26 mouse cellular contexts compared by ENCODE assay signal in genomic region chr6:7564537-7564936, GRCm38 (mm10). TPM values are rescaled to one million over a fixed set of nuclear protein-coding genes. Genes with fewer than 3 reads are reported as not detected.
A peak's percentile ranks its signal among the peaks of the same experiment; 100 is the strongest.
DNase-seq lines count a peak whose midpoint lies in the region; ATAC-seq lines count a peak whose summit lies in the region.
"Had no signal": no experiment of that assay in that cellular context is flagged by ENCODE, and none has a peak within 500 bp of the region (broad histone marks: within the 10 kb centered on the region; RNA-seq: fewer than 3 reads in every experiment).

No protein-coding gene starts in this region.

- no peaks in the 10 kb centered on the region for H3K27me3 ChIP-seq in hindbrain, embryonic 13.5 days
- H3K27me3 ChIP-seq in hindbrain, embryonic 12.5 days, result no peaks in the 10 kb centered on the region
- H3K27me3 ChIP-seq in neural tube, embryonic 12.5 days (replicated peaks), result no peaks in the 10 kb centered on the region
- no peaks in the 10 kb centered on the region for H3K27me3 ChIP-seq in neural tube, embryonic 13.5 days
- H3K27me3 ChIP-seq in neural tube, embryonic 15.5 days (replicated peaks), result no peaks in the 10 kb centered on the region
- H3K27me3 ChIP-seq: embryonic facial prominence, embryonic 13.5 days; embryonic facial prominence, embryonic 15.5 days; forebrain, embryonic 13.5 days; forebrain, embryonic 15.5 days had no signal

- no peak for DNase-seq in neural tube, embryonic 10.5 days (ENCODE audit: extremely low spot score, low spot score)
- DNase-seq in left cerebral cortex, adult 8-10 months (ENCODE audit: low spot score in 2 of 2), result no peak
- DNase-seq: adrenal gland, adult 2 months; adrenal gland, postnatal 14 days; adrenal gland, postnatal 36 days; B cell, adult 2 months; cerebellum, adult 11-12 months; cerebellum, adult 2 months; cerebellum, adult 9-10 months; cerebellum, postnatal 10 days; cerebellum, postnatal 25 days; forebrain, postnatal 0 days had no signal

- no peak overlapping the region for H3K9ac ChIP-seq in hindbrain, embryonic 13.5 days
- no peak overlapping the region for H3K9ac ChIP-seq in hindbrain, embryonic 12.5 days
- H3K9ac ChIP-seq in neural tube, embryonic 12.5 days, result no peak overlapping the region
- no peak overlapping the region for H3K9ac ChIP-seq in neural tube, embryonic 13.5 days
- H3K9ac ChIP-seq in neural tube, embryonic 15.5 days (replicated peaks), result no peak overlapping the region
- H3K9ac ChIP-seq: embryonic facial prominence, embryonic 13.5 days; embryonic facial prominence, embryonic 15.5 days; forebrain, embryonic 13.5 days; forebrain, embryonic 15.5 days; forebrain, postnatal 0 days had no signal

- no peak overlapping the region for H3K4me3 ChIP-seq in hindbrain, embryonic 13.5 days
- no peak overlapping the region for H3K4me3 ChIP-seq in hindbrain, embryonic 12.5 days
- no peak overlapping the region for H3K4me3 ChIP-seq in neural tube, embryonic 12.5 days
- H3K4me3 ChIP-seq in neural tube, embryonic 13.5 days, result no peak overlapping the region
- no peak overlapping the region for H3K4me3 ChIP-seq in neural tube, embryonic 15.5 days (replicated peaks)
- H3K4me3 ChIP-seq: embryonic facial prominence, embryonic 13.5 days; embryonic facial prominence, embryonic 15.5 days; erythroblast, embryonic 14.5 days; forebrain, embryonic 13.5 days; forebrain, embryonic 15.5 days had no signal

- no peak overlapping the region for H3K27ac ChIP-seq in hindbrain, embryonic 13.5 days
- H3K27ac ChIP-seq in hindbrain, embryonic 12.5 days, result no peak overlapping the region
- no peak overlapping the region for H3K27ac ChIP-seq in neural tube, embryonic 12.5 days
- H3K27ac ChIP-seq in neural tube, embryonic 13.5 days (replicated peaks), result no peak overlapping the region
- no peak overlapping the region for H3K27ac ChIP-seq in neural tube, embryonic 15.5 days (replicated peaks)
- H3K27ac ChIP-seq: embryonic facial prominence, embryonic 13.5 days; embryonic facial prominence, embryonic 15.5 days; forebrain, embryonic 13.5 days; forebrain, embryonic 15.5 days had no signal

- 0 out of 2 replicates have a peak, but pooled peaks have one; percentile 49 for ATAC-seq in hindbrain, embryonic 13.5 days (ENCODE audit: low FRiP score)
- ATAC-seq in hindbrain, embryonic 12.5 days (ENCODE audit: low FRiP score), result no peak
- 0 out of 2 replicates have a peak, but pooled peaks have one; percentile 17 for ATAC-seq in neural tube, embryonic 12.5 days (ENCODE audit: low FRiP score, low read depth)
- peak; percentile 76; the same call in 1 of the 2 replicates for ATAC-seq in neural tube, embryonic 13.5 days (ENCODE audit: low read depth)
- ATAC-seq in neural tube, embryonic 15.5 days (ENCODE audit: low FRiP score), result peak; percentile 84
- ATAC-seq in erythroid progenitor cell, adult 5-6 weeks (replicated peaks; ENCODE audit: low FRiP score, poor library complexity, severe bottlenecking), result no peak
- ATAC-seq: CD4-positive, CD25-positive, alpha-beta regulatory T cell, adult 4 months; forebrain, embryonic 13.5 days; forebrain, embryonic 15.5 days; forebrain, postnatal 0 days had no signal

- no peaks in the 10 kb centered on the region for H3K36me3 ChIP-seq in hindbrain, embryonic 13.5 days
- H3K36me3 ChIP-seq in hindbrain, embryonic 12.5 days, result no peaks in the 10 kb centered on the region
- H3K36me3 ChIP-seq in neural tube, embryonic 12.5 days, result no peaks in the 10 kb centered on the region
- H3K36me3 ChIP-seq in neural tube, embryonic 13.5 days, result no peaks in the 10 kb centered on the region
- H3K36me3 ChIP-seq in neural tube, embryonic 15.5 days, result no peaks in the 10 kb centered on the region
- H3K36me3 ChIP-seq: embryonic facial prominence, embryonic 13.5 days; embryonic facial prominence, embryonic 15.5 days; forebrain, embryonic 15.5 days had no signal

- 83% methylated on average over 3 of the region's 3 CpGs for WGBS in hindbrain, embryonic 13.5 days
- 88% methylated on average over 3 of the region's 3 CpGs for WGBS in hindbrain, embryonic 12.5 days
- 69% methylated on average over 3 of the region's 3 CpGs for WGBS in neural tube, embryonic 12.5 days
- WGBS in neural tube, embryonic 13.5 days, result 60% methylated on average over 3 of the region's 3 CpGs
- 58% methylated on average over 3 of the region's 3 CpGs for WGBS in neural tube, embryonic 15.5 days

- no peaks in the 10 kb centered on the region for H3K9me3 ChIP-seq in hindbrain, embryonic 13.5 days
- H3K9me3 ChIP-seq in hindbrain, embryonic 12.5 days (replicated peaks), result no peaks in the 10 kb centered on the region
- H3K9me3 ChIP-seq in neural tube, embryonic 12.5 days, result no peaks in the 10 kb centered on the region
- no peaks in the 10 kb centered on the region for H3K9me3 ChIP-seq in neural tube, embryonic 13.5 days
- H3K9me3 ChIP-seq in neural tube, embryonic 15.5 days (replicated peaks), result no peaks in the 10 kb centered on the region
- H3K9me3 ChIP-seq: embryonic facial prominence, embryonic 13.5 days; embryonic facial prominence, embryonic 15.5 days; forebrain, embryonic 13.5 days; forebrain, embryonic 15.5 days had no signal

- peaks cover 3% of the 10 kb centered on the region; the same call in 1 of the 2 replicates for H3K4me1 ChIP-seq in hindbrain, embryonic 13.5 days (replicated peaks)
- H3K4me1 ChIP-seq in hindbrain, embryonic 12.5 days, result no peaks in the 10 kb centered on the region
- no peaks in the 10 kb centered on the region for H3K4me1 ChIP-seq in neural tube, embryonic 12.5 days
- no peaks in the 10 kb centered on the region for H3K4me1 ChIP-seq in neural tube, embryonic 13.5 days (replicated peaks)
- H3K4me1 ChIP-seq in neural tube, embryonic 15.5 days, result no peaks in the 10 kb centered on the region
- H3K4me1 ChIP-seq: embryonic facial prominence, embryonic 13.5 days; embryonic facial prominence, embryonic 15.5 days; forebrain, embryonic 13.5 days; forebrain, embryonic 15.5 days had no signal

- H3K4me2 ChIP-seq in hindbrain, embryonic 13.5 days, result no peak overlapping the region
- H3K4me2 ChIP-seq in hindbrain, embryonic 12.5 days (replicated peaks), result no peak overlapping the region
- H3K4me2 ChIP-seq in neural tube, embryonic 12.5 days (replicated peaks), result no peak overlapping the region
- H3K4me2 ChIP-seq in neural tube, embryonic 13.5 days, result no peak overlapping the region
- H3K4me2 ChIP-seq in neural tube, embryonic 15.5 days, result no peak overlapping the region
- H3K4me2 ChIP-seq: embryonic facial prominence, embryonic 13.5 days; embryonic facial prominence, embryonic 15.5 days; forebrain, embryonic 13.5 days; forebrain, embryonic 15.5 days had no signal

RNA-seq across cellular contexts. Expression of gene Tac1, which starts 9.9 kb away (rescaled TPM):
- 65.7 and 74.2 TPM in 2 replicates for polyA plus RNA-seq in hindbrain, embryonic 13.5 days (2015; fragmentation: Nextera tagmentation; extraction: Ambion mirVana)
- 15.0 and 21.6 TPM in 2 replicates for polyA plus RNA-seq in hindbrain, embryonic 12.5 days (2016; fragmentation: Nextera tagmentation; extraction: Ambion mirVana)
- polyA plus RNA-seq in neural tube, embryonic 12.5 days (2016; fragmentation: Nextera tagmentation; extraction: Ambion mirVana), result 27.5 and 29.4 TPM in 2 replicates
- polyA plus RNA-seq in neural tube, embryonic 13.5 days (2015; fragmentation: Nextera tagmentation; extraction: Ambion mirVana), result 119 and 136 TPM in 2 replicates
- 176 and 237 TPM in 2 replicates for polyA plus RNA-seq in neural tube, embryonic 15.5 days (2015; fragmentation: Nextera tagmentation; extraction: Ambion mirVana)
- 100 to 1,000 TPM in 2 of 4 experiments, 10 to 100 TPM in 2; 88.2 to 115 (median 98.7) TPM for total RNA-seq in left cerebral cortex, adult 8-10 months (2022)
- total RNA-seq in erythroid progenitor cell, adult 5-6 weeks (2015; ENCODE audit: low replicate concordance), result not detected in 2 replicates
- total RNA-seq in erythroid progenitor cell, adult 5-6 weeks (2017; ENCODE audit: low replicate concordance), result not detected in 2 replicates
- total RNA-seq: adrenal gland, adult 2 months; adrenal gland, postnatal 14 days; ES-E14; MEL had no signal
- polyA plus RNA-seq: adrenal gland, adult 2 months; CD4-positive, CD25-positive, alpha-beta regulatory T cell, adult 4 months; erythroblast, embryonic 14.5 days had no signal

Comparison
In these comparisons a context has a peak if more than half of its experiments do, and no peak if none do; other contexts are left out.
1. ATAC-seq: peak in hindbrain, embryonic 13.5 days (single experiment), neural tube, embryonic 12.5 days (single experiment), neural tube, embryonic 13.5 days (single experiment) and neural tube, embryonic 15.5 days (single experiment); none in hindbrain, embryonic 12.5 days (single experiment) and erythroid progenitor cell, adult 5-6 weeks (single experiment).